Mouse (Mus musculus) CD8-positive naive resting alpha-beta T cell, adult 2 months (primary cell): ENCODE data around the gene Msrb1.
A peak's percentile ranks its signal among the peaks of the same experiment; 100 is the strongest.

Experiments
- DNase-seq, 2 experiments: peaks; one replicate each; pipeline ENCODE4 v3.0.0; 2022; ENCODE audit warnings: low read depth in 2 of 2, low spot score in 2 of 2

The Msrb1 gene

GRCm38 (mm10) chr17:24743896-24744295 is 7.5 kb downstream of the Msrb1 start:
- DNase-seq, result no peak

GRCm38 (mm10) chr17:24744381-24744780 is 7.9 kb downstream of the Msrb1 start:
- DNase-seq, result no peak

GRCm38 (mm10) chr17:24745526-24746497 is 9.4 kb downstream of the Msrb1 start:
- peak; percentile 73 to 85 for DNase-seq

GRCm38 (mm10) chr17:24746986-24747385 is 10.5 kb downstream of the Msrb1 start:
- no peak for DNase-seq

DNA sequence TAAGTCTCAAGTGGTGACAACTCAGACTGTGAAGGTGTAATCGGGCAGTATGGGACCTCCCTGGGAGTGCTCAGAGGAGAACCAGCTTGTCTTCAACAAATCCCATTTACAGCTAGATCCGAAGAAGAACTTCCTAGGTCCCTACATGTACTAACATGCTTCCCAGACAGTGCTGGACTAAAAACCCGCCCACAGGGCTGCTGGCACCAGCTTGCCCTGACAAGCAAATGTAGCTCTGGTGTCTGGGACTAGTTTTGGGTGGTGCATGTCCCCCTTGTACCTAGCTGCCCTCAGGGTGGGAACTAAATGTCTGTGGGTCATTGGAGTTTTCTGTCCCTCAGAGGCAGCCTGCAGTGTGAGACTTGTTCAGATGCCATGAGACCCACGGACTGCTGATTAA is 15.1 kb downstream of the Msrb1 start:
- no peak for DNase-seq

DNA sequence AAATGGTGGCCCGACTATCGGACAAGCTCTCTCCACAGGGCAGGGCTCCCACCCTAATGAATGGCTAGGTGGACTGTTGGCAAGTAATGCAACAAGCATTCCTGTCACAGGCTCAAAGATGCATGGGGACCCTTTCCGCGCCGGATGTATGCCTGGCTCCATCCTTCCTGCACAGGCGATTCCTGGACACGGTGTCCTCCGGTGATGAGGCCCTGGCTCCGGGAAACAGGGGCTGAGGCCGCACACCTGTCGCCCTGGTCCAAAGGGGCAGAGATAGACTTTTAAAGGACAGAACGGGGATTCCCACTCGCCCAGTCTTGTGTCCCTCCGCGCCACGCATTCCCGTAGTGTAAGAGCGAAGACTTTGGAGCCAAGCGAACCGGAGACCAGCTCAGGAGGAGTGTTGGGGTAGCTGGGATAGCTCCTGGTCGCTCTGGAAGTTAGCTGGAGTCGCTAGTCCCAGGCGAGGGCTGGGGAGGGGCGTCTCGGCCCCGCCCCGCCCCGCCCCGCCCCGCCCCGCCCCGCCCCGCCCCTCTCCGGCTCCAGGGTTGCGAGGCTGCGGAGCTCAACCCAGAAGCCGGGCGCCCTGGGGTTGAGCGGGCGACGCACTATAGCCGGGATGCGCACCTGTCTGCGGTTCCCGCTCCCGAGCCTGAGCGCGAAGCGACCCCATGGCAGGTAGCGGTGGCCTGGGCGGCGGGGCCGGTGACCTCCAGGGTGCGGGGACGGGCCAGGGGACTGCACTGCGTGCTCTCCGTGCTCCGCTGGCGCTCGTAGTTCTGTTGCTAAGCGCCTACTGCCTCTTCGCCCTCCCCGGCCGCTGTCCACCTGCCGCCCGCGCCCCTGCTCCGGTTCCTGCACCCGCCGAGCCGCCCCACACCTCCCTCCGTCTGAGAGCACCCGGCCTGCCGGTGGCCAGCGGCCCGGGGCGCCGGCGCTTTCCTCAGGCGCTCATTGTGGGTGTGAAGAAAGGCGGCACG is 16.3 kb downstream of the Msrb1 start, which contains the start of gene Hs3st6:
Gene Hs3st6, plus strand, starts transcription at position 574 of the 980 bp plus-strand sequence.
- DNase-seq, result no peak

- no peak for DNase-seq
Observed at GRCm38 (mm10) chr17:24757394-24757793, 21.0 kb downstream of the Msrb1 start.

- no peak for DNase-seq
Observed at GRCm38 (mm10) chr17:24761121-24761520, 24.7 kb downstream of the Msrb1 start.

GRCm38 (mm10) chr17:24765016-24765905 is 28.8 kb downstream of the Msrb1 start:
- DNase-seq, result no peak

- no peak for DNase-seq
Observed at GRCm38 (mm10) chr17:24766266-24766875, 29.9 kb downstream of the Msrb1 start.

DNA sequence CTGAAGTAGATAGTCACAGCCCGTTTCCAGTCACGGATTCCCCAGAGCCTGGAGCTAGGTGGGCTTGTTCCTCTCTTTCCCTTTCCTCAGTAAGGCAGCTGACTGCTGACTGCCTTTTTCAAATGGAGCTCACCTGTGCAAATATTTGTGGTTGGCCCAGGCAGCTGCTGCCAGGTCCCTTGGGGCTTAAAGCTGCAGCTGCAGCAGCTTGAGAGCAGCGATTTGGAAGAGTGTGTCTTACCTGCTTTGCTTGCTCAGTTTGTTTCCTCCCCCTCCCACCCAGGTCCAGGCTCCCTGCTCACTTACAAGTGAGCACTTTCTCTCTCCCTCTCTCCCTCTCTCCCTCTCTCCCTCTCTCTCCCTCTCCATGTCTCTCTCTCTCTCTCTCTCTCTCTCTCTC is 32.7 kb downstream of the Msrb1 start:
- no peak for DNase-seq

- no peak for DNase-seq
Observed at GRCm38 (mm10) chr17:24773241-24773640, 36.8 kb downstream of the Msrb1 start.

GRCm38 (mm10) chr17:24775173-24775572 is 38.7 kb downstream of the Msrb1 start:
- DNase-seq, result no peak

DNA sequence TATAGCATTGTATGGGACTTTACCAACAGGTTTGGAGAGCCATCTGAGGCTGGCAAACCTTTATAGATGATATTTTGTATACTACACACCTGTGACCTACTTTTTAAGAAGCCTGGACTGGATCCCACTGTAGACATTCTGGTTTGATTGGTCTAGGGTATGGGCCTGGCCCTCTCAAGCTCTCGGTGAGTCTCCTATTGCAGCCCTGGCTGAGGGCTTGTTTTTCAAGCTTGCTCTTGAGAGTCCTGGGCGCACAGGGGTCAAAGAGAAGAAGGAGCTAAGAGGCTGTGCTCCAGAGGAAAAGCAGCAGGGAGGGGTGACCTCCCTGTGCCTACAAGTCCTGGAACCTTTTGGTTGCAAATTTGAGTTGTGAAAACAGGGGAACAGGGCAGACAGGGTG is 40.6 kb downstream of the Msrb1 start:
- DNase-seq, result no peak

DNA sequence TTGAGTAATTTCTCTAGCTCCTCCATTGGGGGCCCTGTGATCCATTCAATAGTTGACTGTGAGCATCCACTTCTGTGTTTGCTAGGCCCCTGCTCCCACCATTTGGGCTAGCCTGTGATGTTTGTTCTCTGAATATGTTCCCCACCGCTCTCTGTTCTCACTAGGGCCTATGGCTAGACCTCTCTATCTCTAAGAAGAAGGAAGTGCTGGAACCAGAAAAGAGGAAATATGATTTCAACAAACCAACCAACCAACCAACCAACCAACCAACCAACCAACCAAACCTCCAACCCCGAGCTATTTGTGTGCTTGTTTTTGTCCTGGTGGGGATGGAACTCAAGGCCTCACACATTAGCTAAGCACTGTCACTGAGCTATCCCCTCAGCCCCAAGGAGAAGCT is 44.4 kb downstream of the Msrb1 start:
- DNase-seq, result no peak

GRCm38 (mm10) chr17:24792190-24792589 is 55.7 kb downstream of the Msrb1 start:
- DNase-seq, result no peak
